Mouse (Mus musculus) liver, adult 2 months (tissue): ENCODE measurements around the gene Cacna1a. TPM values are rescaled to one million over a fixed set of nuclear protein-coding genes. Genes with fewer than 3 reads are reported as not detected.

ENCODE experiments used
- DNase-seq: peaks from one replicate; pipeline ENCODE4 v3.0.0-alpha.2; 2011; ENCODE audit warnings: low read depth, low spot score; ENCODE audit errors: extremely low read depth
- H3K27ac ChIP-seq: fragments of 200-500 bp; replicated peaks from 2 replicates; pipeline ENCODE4 v1.5.1; 2012; ENCODE audit warnings: low read depth, mild to moderate bottlenecking, control low read depth, inconsistent platforms, low read length; ENCODE audit not compliant: insufficient read depth
- H3K27me3 ChIP-seq: fragments of 200-500 bp; 2 replicates; pipeline ENCODE4 v1.6.1; 2012; ENCODE audit warnings: mild to moderate bottlenecking, moderate library complexity, low read length, inconsistent platforms; ENCODE audit not compliant: control insufficient read depth, insufficient read depth
- H3K36me3 ChIP-seq: fragments of 200-500 bp; 2 replicates; pipeline ENCODE4 v1.6.1; 2012; ENCODE audit warnings: low read length, inconsistent platforms; ENCODE audit not compliant: control insufficient read depth, insufficient read depth
- H3K4me1 ChIP-seq: fragments of 200-500 bp; 2 replicates; pipeline ENCODE4 v1.6.1; 2011; ENCODE audit warnings: low read length; ENCODE audit not compliant: control insufficient read depth, insufficient read depth
- H3K4me3 ChIP-seq: fragments of 200-500 bp; 2 replicates; pipeline ENCODE4 v1.5.1; 2011; ENCODE audit warnings: low read depth, mild to moderate bottlenecking, control low read depth, low read length, moderate library complexity; ENCODE audit not compliant: insufficient read depth
- H3K79me2 ChIP-seq: fragments of 200-500 bp; 2 replicates; pipeline ENCODE4 v1.6.1; 2012; ENCODE audit warnings: inconsistent platforms, mild to moderate bottlenecking, low read length, moderate library complexity; ENCODE audit not compliant: control insufficient read depth, insufficient read depth
- H3K9ac ChIP-seq: fragments of 200-500 bp; 2 replicates; pipeline ENCODE4 v1.6.1; 2012; ENCODE audit warnings: low read depth, mild to moderate bottlenecking, control low read depth, inconsistent platforms, low read length
- CTCF ChIP-seq: fragments of 200-500 bp; IDR thresholded peaks from 2 replicates; pipeline ENCODE4 v1.5.1; 2011; ENCODE audit warnings: low read depth, low read length, control low read depth
- POLR2A ChIP-seq: fragments of 200-500 bp; IDR thresholded peaks from 2 replicates; pipeline ENCODE4 v1.6.1; 2011; ENCODE audit warnings: low read length, control low read depth; ENCODE audit not compliant: insufficient read depth; ENCODE audit errors: extremely low read depth
- WGBS: fragments of 180-500 bp; shearing (Covaris S2); methylation state at CpG from one replicate; pipeline ENCODE4 v1.1.7; 2018; 5-methylcytosine and 5-hydroxymethylcytosine counted together
- polyA plus RNA-seq: library from polyadenylated mRNA; depleted of rRNA; stranded (reverse); fragments of >200 nt; gene quantifications from 2 replicates; pipeline ENCODE4 v1.2.3, GENCODE M21; 2012
- total RNA-seq: library from RNA; depleted of rRNA; stranded (reverse); fragments of >200 nt; gene quantifications from 2 replicates; pipeline ENCODE4 v1.2.3, GENCODE M21; 2014

The Cacna1a gene
- total and polyA plus RNA-seq, 2 experiments: 0.28 to 3.2 TPM

DNA sequence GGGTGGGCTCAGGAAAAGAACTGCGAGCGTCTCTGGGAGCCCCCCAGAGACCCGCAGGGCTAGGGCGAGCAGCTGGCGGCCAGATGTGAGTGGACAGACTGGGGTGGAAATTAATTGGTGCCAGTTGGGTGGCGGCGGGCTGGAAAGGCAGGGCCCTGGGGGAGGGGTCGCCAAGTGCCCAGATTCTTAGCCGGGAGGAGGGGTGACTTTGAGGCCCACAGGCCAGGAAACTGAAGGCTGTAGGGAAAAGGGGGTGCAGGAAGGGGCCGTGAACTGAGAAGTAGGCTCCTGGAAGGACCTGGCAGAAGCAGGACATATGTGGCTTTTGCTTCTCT lies 267.9 kb downstream of the Cacna1a start:
- H3K27me3 ChIP-seq: no peaks in the 10 kb centered on the region
- peak overlapping the region; percentile 57; the same call in 1 of the 2 replicates for H3K4me3 ChIP-seq
- TF ChIP-seq CTCF (no peak), POLR2A (no peak)
- H3K9ac ChIP-seq: peak overlapping the region; percentile 62
- peaks cover 10% of the 10 kb centered on the region for H3K4me1 ChIP-seq
- no peaks in the 10 kb centered on the region for H3K79me2 ChIP-seq
- H3K36me3 ChIP-seq: no peaks in the 10 kb centered on the region
- WGBS: 42% methylated on average over 10 of the region's 10 CpGs
- DNase-seq: no peak
- peak overlapping the region; percentile 59 for H3K27ac ChIP-seq

- peak overlapping the region; percentile 57 for H3K4me3 ChIP-seq
- peak overlapping the region; percentile 59 for H3K27ac ChIP-seq
- H3K27me3 ChIP-seq: no peaks in the 10 kb centered on the region
- H3K36me3 ChIP-seq: no peaks in the 10 kb centered on the region
- H3K9ac ChIP-seq: peak overlapping the region; percentile 62
- no peaks in the 10 kb centered on the region for H3K79me2 ChIP-seq
- H3K4me1 ChIP-seq: peaks cover 8% of the 10 kb centered on the region
- TF ChIP-seq CTCF: no peak
- peak; percentile 54; the same call in 1 of the 2 replicates for TF ChIP-seq POLR2A
- DNase-seq: peak; percentile 88
- 1% methylated on average over 23 of the region's 23 CpGs for WGBS
These were observed 268.4 kb downstream of the Cacna1a start for GRCm38 (mm10) chr8:84656641-84657126.

- no peaks in the 10 kb centered on the region for H3K36me3 ChIP-seq
- no peaks in the 10 kb centered on the region for H3K27me3 ChIP-seq
- TF ChIP-seq CTCF: no peak
- no peak overlapping the region for H3K4me3 ChIP-seq
- H3K79me2 ChIP-seq: 0 out of 2 replicates have a peak, but pooled peaks cover 5% of the 10 kb centered on the region
- peaks cover 8% of the 10 kb centered on the region for H3K4me1 ChIP-seq
- DNase-seq: no peak
- H3K27ac ChIP-seq: no peak overlapping the region; the same call in 1 of the 2 replicates
- no peak overlapping the region for H3K9ac ChIP-seq
These were observed 269.0 kb downstream of the Cacna1a start for GRCm38 (mm10) chr8:84657203-84657602.

DNA sequence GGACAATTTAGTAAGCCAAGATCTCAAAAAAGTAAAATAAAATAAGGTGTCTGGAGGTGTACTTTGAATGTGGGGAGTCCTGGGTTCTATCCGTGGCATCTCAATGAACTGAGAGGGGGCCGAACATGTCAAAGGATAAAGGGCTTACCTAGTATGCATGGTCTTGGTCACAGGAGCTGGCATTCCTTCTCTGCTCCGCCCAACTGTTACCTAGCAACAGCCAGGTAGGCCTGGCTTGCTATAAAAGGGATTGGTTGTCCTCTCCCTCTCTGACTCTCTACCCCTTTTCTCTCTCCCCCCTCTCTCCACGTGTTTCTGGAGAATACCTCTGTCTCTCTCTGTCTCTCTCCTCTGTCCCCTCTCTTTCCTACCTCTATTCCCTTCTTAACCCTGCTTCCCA lies 269.4 kb downstream of the Cacna1a start:
- H3K9ac ChIP-seq: no peak overlapping the region
- H3K27ac ChIP-seq: no peak overlapping the region
- no peak overlapping the region for H3K4me3 ChIP-seq
- TF ChIP-seq POLR2A (no peak), CTCF (no peak)
- H3K27me3 ChIP-seq: no peaks in the 10 kb centered on the region
- no peak for DNase-seq
- H3K36me3 ChIP-seq: no peaks in the 10 kb centered on the region
- 92% methylated on average over 4 of the region's 4 CpGs for WGBS
- H3K4me1 ChIP-seq: peaks cover 8% of the 10 kb centered on the region
- 0 out of 2 replicates have a peak, but pooled peaks cover 7% of the 10 kb centered on the region for H3K79me2 ChIP-seq

- 63% methylated on average over 1 of the region's 1 CpGs for WGBS
- H3K36me3 ChIP-seq: no peaks in the 10 kb centered on the region
- no peak overlapping the region for H3K27ac ChIP-seq
These were observed 270.7 kb downstream of the Cacna1a start for GRCm38 (mm10) chr8:84658951-84659350.

DNA sequence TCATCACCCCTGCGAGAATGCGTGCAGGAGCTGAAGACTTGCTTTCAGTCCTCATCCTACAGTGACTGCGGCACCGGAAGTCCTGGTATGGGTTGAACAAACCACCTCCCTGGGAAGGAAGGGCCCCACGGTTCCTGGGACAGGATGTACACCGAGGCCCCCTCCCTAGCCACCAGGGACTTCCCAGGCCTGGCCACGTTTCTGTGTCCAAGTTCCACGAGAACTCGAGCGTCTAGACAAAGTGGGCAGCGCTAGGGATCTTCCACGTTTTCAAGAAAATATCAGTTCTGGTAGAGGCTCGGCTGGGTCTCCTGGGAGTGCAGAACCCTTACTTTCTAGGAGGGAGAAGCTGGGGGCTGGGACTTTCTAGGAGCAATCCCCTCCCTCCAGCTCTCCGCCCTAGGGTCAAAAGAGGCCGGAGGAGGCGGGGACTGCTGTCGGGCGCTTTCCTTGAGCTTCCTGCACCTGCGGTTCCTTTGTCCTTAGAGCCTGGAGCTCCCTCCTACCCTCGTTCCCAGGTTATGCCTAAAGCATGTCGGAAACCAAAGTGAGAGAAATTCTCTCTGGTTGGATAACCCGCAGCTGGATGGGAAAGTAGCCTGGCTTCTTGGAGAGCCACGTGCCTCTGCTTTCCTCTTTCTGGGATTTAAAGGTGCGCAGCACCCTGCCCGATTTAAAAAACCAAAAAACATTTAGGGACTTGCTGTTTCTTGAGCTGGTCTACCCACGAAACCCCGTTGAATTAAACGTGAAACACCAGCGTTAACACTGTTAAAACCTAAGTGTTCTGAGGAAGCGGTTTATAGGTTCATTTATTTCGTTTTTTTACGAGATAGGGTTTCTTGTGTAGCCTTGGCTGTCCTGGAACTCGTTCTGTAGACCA lies 271.9 kb downstream of the Cacna1a start:
- peak; percentile 50 for DNase-seq
- WGBS: 8% methylated on average over 33 of the region's 33 CpGs
- H3K4me1 ChIP-seq: peaks cover 11% of the 10 kb centered on the region

More at GRCm38 (mm10) chr8:84658951-84659350, 270.7 kb downstream of the Cacna1a start:
- H3K9ac ChIP-seq: no peak overlapping the region
- H3K4me1 ChIP-seq: peaks cover 11% of the 10 kb centered on the region
- H3K4me3 ChIP-seq: no peak overlapping the region
- H3K79me2 ChIP-seq: 0 out of 2 replicates have a peak, but pooled peaks cover 7% of the 10 kb centered on the region
- DNase-seq: no peak
- TF ChIP-seq CTCF: no peak
- TF ChIP-seq POLR2A: no peak
- no peaks in the 10 kb centered on the region for H3K27me3 ChIP-seq

More for the DNA sequence above, 271.9 kb downstream of the Cacna1a start:
- Histone ChIP-seq H3K27me3 (no peaks in the 10 kb centered on the region), H3K79me2 (0 out of 2 replicates have a peak, but pooled peaks cover 7% of the 10 kb centered on the region), H3K4me3 (peak overlapping the region; percentile 61), H3K27ac (peak overlapping the region; percentile 95), H3K9ac (peak overlapping the region; percentile 74), H3K36me3 (no peaks in the 10 kb centered on the region)
- TF ChIP-seq CTCF (no peak), POLR2A (0 out of 2 replicates have a peak, but pooled peaks have one; percentile 25)
